Mouse (Mus musculus): ENCODE results near the gene Enthd1. TPM values are rescaled to one million over a fixed set of nuclear protein-coding genes. Genes with fewer than 3 reads are reported as not detected.

Enthd1 gene
- total and polyA plus RNA-seq, 3 experiments, result not detected

DNA sequence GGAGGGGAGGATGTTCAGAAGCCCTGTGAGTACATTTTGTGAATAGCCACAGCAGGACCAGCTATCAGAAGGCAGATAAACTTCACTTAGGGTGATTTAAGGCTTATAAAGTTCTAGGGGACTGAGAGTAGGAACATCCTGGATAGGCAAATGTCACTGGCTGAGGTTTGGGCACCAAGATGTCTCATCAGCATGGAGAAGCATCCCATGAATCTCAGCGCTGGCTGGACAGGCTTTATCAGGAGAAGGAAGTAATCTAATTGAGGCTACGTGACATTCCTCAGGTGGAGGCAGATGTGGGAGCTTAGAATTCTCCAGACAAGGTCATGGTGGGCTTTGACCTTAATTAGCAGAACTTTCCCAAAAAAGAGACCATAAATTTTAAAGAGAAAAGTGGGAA, 8.9 kb downstream of the Enthd1 start:
- H3K27ac ChIP-seq (ENCODE audit: insufficient read depth, low read depth), result no peak overlapping the region
- no peaks in the 10 kb centered on the region for H3K79me2 ChIP-seq (replicated peaks; ENCODE audit: control insufficient read depth, extremely low read depth, insufficient read depth, poor library complexity, severe bottlenecking)
- no peak overlapping the region for H3K9ac ChIP-seq (ENCODE audit: insufficient read depth, low read depth)
- no peak for DNase-seq (ENCODE audit: extremely low read depth)
- in situ Hi-C loops (cut with MboI; ENCODE audit: low pct_ligation_motif_present, low pct_unique_long_range_greater_than_20kb, low sequenced_read_pairs) (no loop called here), dilution Hi-C loops (cut with MboI; ENCODE audit: extremely low pct_ligation_motif_present, extremely low pct_unique_long_range_greater_than_20kb, low sequenced_read_pairs) (no loop called here)
- H3K4me2 ChIP-seq (ENCODE audit: insufficient read depth, low read depth, poor library complexity, severe bottlenecking), result no peak overlapping the region
- H3K4me3 ChIP-seq (replicated peaks in 1 of 3; ENCODE audit: low read depth in 2 of 3, low read length in 2 of 3, poor library complexity in 1 of 3), result no peak overlapping the region
- H3K4me1 ChIP-seq (ENCODE audit: control insufficient read depth in 1 of 2, insufficient read depth in 2 of 2), result peaks cover 0 to 10% of the 10 kb centered on the region in 2 experiments; a peak in 2 of 4 replicates
- no peaks in the 10 kb centered on the region for H3K27me3 ChIP-seq (replicated peaks)
- TF ChIP-seq USF2 (conservative IDR thresholded peaks at IDR 0.05; ENCODE audit: low read depth, low read length), result no peak
- no peak for TF ChIP-seq ZC3H11A (IDR thresholded peaks at IDR 0.05; ENCODE audit: low read depth, low read length)
- TF ChIP-seq MYC (IDR thresholded peaks at IDR 0.05; ENCODE audit: low read depth, low read length), result no peak
- TF ChIP-seq JUN (IDR thresholded peaks at IDR 0.05; ENCODE audit: insufficient read depth, low read depth, low read length), result no peak
- TF ChIP-seq GABPA (IDR thresholded peaks at IDR 0.05; ENCODE audit: insufficient replicate concordance, low read depth, low read length), result no peak
- TF ChIP-seq IRF4 (IDR thresholded peaks at IDR 0.05; ENCODE audit: low read depth, low read length), result no peak
- H3K36me3 ChIP-seq (replicated peaks in 1 of 2; ENCODE audit: control insufficient read depth in 1 of 2, insufficient read depth in 1 of 2, low read length in 1 of 2), result no peaks in the 10 kb centered on the region
- H3K9me3 ChIP-seq (replicated peaks; ENCODE audit: low read length), result no peaks in the 10 kb centered on the region

GRCm38 (mm10) chr15:80554860-80555822, 9.8 kb downstream of the Enthd1 start:
- no peaks in the 10 kb centered on the region for H3K79me2 ChIP-seq (replicated peaks; ENCODE audit: control insufficient read depth, extremely low read depth, insufficient read depth, poor library complexity, severe bottlenecking)
- H3K27me3 ChIP-seq (replicated peaks), result no peaks in the 10 kb centered on the region
- dilution Hi-C loops (cut with MboI; ENCODE audit: extremely low pct_ligation_motif_present, extremely low pct_unique_long_range_greater_than_20kb, low sequenced_read_pairs), result no loop called here
- in situ Hi-C loops (cut with MboI; ENCODE audit: low pct_ligation_motif_present, low pct_unique_long_range_greater_than_20kb, low sequenced_read_pairs), result no loop called here
- no peak overlapping the region for H3K4me2 ChIP-seq (ENCODE audit: insufficient read depth, low read depth, poor library complexity, severe bottlenecking)
- no peak overlapping the region for H3K27ac ChIP-seq (ENCODE audit: insufficient read depth, low read depth)
- no peak overlapping the region for H3K9ac ChIP-seq (ENCODE audit: insufficient read depth, low read depth)
- H3K4me1 ChIP-seq (ENCODE audit: control insufficient read depth in 1 of 2, insufficient read depth in 2 of 2), result peaks cover 0 to 4% of the 10 kb centered on the region in 2 experiments; a peak in 1 of 4 replicates
- no peak for DNase-seq (ENCODE audit: extremely low read depth)
- TF ChIP-seq CTCF (conservative IDR thresholded peaks at IDR 0.05 in 1 of 2, IDR thresholded peaks at IDR 0.05 in 1 of 2; ENCODE audit: low read depth in 2 of 2, low read length in 2 of 2) (peak in 1 of 2 experiments; percentile 43; a peak in 1 of 4 replicates), RAD21 (IDR thresholded peaks at IDR 0.05; ENCODE audit: low read depth, low read length) (peak; percentile 31), SMC3 (IDR thresholded peaks at IDR 0.05; ENCODE audit: low read depth, low read length) (peak; percentile 26), MXI1 (IDR thresholded peaks at IDR 0.05; ENCODE audit: low read depth, low read length) (no peak)
- no peaks in the 10 kb centered on the region for H3K36me3 ChIP-seq (replicated peaks in 1 of 2; ENCODE audit: control insufficient read depth in 1 of 2, insufficient read depth in 1 of 2, low read length in 1 of 2)
- no peaks in the 10 kb centered on the region for H3K9me3 ChIP-seq (replicated peaks; ENCODE audit: low read length)
- no peak overlapping the region for H3K4me3 ChIP-seq (replicated peaks in 1 of 3; ENCODE audit: low read depth in 2 of 3, low read length in 2 of 3, poor library complexity in 1 of 3)

DNA sequence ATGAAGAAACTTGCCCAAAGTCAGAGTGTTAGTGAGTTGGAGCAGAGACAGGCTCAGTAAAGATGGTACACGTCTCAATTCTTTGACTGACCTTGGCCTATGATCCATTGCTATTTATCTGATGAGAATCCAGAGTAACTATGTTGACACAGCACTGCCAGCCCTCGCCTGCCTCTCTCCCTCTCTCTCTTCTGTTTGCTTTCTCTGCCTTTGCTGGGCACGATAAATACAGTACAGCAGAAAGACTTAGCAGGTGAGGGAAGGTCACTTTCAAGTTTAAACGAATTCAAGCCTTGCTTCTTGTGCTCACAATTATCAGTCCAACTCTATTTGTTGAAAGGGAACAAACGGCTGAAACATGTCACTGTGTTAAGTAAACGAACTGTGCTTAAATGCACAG, 19.5 kb downstream of the Enthd1 start:
- no peak for DNase-seq (ENCODE audit: extremely low read depth)
- Histone ChIP-seq H3K9me3 (replicated peaks; ENCODE audit: low read length) (no peaks in the 10 kb centered on the region), H3K4me3 (replicated peaks in 1 of 3; ENCODE audit: low read depth in 2 of 3, low read length in 2 of 3, poor library complexity in 1 of 3) (no peak overlapping the region), H3K27ac (ENCODE audit: insufficient read depth, low read depth) (no peak overlapping the region), H3K4me1 (ENCODE audit: control insufficient read depth in 1 of 2, insufficient read depth in 2 of 2) (peaks cover 7 to 30% of the 10 kb centered on the region in 2 experiments; a peak in 3 of 4 replicates), H3K36me3 (replicated peaks in 1 of 2; ENCODE audit: control insufficient read depth in 1 of 2, insufficient read depth in 1 of 2, low read length in 1 of 2) (no peaks in the 10 kb centered on the region), H3K9ac (ENCODE audit: insufficient read depth, low read depth) (no peak overlapping the region), H3K27me3 (replicated peaks) (no peaks in the 10 kb centered on the region), H3K4me2 (ENCODE audit: insufficient read depth, low read depth, poor library complexity, severe bottlenecking) (no peak overlapping the region), H3K79me2 (replicated peaks; ENCODE audit: control insufficient read depth, extremely low read depth, insufficient read depth, poor library complexity, severe bottlenecking) (no peaks in the 10 kb centered on the region)
- TF ChIP-seq SMC3 (IDR thresholded peaks at IDR 0.05; ENCODE audit: low read depth, low read length) (no peak), ZMIZ1 (IDR thresholded peaks at IDR 0.05; ENCODE audit: low read depth, low read length) (no peak), IRF4 (IDR thresholded peaks at IDR 0.05; ENCODE audit: low read depth, low read length) (no peak), ZNF384 (IDR thresholded peaks at IDR 0.05; ENCODE audit: low read depth, low read length) (no peak), SIN3A (IDR thresholded peaks at IDR 0.05; ENCODE audit: low read length) (no peak), NELFE (IDR thresholded peaks at IDR 0.05; ENCODE audit: low read depth, low read length) (no peak), MAX (IDR thresholded peaks at IDR 0.05; ENCODE audit: low read length) (no peak), ETS1 (conservative IDR thresholded peaks at IDR 0.05; ENCODE audit: low read depth, low read length) (no peak), CHD1 (IDR thresholded peaks at IDR 0.05; ENCODE audit: low read depth, low read length) (no peak), ELF1 (IDR thresholded peaks at IDR 0.05; ENCODE audit: low read depth, low read length) (no peak), MXI1 (IDR thresholded peaks at IDR 0.05; ENCODE audit: low read depth, low read length) (no peak), MAFK (IDR thresholded peaks at IDR 0.05; ENCODE audit: insufficient replicate concordance, low read length) (no peak), NRF1 (IDR thresholded peaks at IDR 0.05; ENCODE audit: low read depth, low read length) (no peak), POLR2AphosphoS2 (IDR thresholded peaks at IDR 0.05; ENCODE audit: low read depth, low read length) (no peak), ZC3H11A (IDR thresholded peaks at IDR 0.05; ENCODE audit: low read depth, low read length) (no peak), GABPA (IDR thresholded peaks at IDR 0.05; ENCODE audit: insufficient replicate concordance, low read depth, low read length) (no peak)
- dilution Hi-C loops (cut with MboI; ENCODE audit: extremely low pct_ligation_motif_present, extremely low pct_unique_long_range_greater_than_20kb, low sequenced_read_pairs), result no loop called here
- in situ Hi-C loops (cut with MboI; ENCODE audit: low pct_ligation_motif_present, low pct_unique_long_range_greater_than_20kb, low sequenced_read_pairs), result no loop called here

All from CH12.LX (cell line).